ENCODE assay signal across 8 mouse cellular contexts in the genomic region with DNA sequence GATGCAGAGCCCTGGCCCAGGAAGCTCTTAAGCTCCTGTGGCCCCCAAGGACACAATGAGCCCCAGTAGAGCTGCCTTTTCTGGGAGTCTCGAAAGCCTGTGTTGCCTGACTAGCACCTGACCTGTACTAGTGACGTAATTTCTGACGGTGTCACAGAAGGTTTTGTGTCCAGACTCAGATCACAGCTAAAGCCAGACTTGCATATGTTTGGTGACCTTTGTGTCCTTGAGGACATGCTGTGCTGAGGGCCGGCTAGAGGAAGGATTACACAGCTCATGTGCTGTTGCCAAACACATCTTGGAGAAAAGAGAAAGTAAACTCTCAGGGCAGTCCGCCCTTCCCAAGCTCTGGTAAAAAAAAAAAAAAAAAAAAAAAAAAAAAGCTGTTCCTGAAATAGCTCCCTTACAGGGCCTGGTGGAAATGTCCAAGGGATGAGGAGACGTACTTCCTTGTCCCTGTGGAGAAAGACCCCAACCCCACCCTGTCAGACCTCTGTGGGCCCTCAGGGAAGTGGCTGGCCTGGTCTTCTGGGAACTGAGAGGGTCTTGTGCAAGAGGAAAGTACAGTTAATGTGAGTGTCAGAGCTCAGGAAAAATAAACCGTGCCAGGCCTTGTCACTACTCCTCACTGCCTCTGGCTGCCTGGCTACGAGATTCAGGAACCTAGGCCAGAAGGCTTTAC. TPM values are rescaled to one million over a fixed set of nuclear protein-coding genes. Genes with fewer than 3 reads are reported as not detected.
DNase-seq lines count a peak whose midpoint lies in the region; ATAC-seq lines count a peak whose summit lies in the region.

No protein-coding gene starts in this region.

- H3K36me3 ChIP-seq in midbrain, embryonic 10.5 days, result no peaks in the 10 kb centered on the region
- no peaks in the 10 kb centered on the region for H3K36me3 ChIP-seq in midbrain, embryonic 11.5 days (ENCODE audit: control insufficient read depth, insufficient read depth, low read length)
- no peaks in the 10 kb centered on the region for H3K36me3 ChIP-seq in intestine, embryonic 15.5 days

- ATAC-seq in midbrain, embryonic 11.5 days (ENCODE audit: low FRiP score), result no peak
- peak; percentile 50 for ATAC-seq in common myeloid progenitor, adult 5-6 weeks (replicated peaks; ENCODE audit: low read depth, poor library complexity, severe bottlenecking)
- peak; percentile 28; the same call in 1 of the 2 replicates for ATAC-seq in intestine, embryonic 15.5 days
- ATAC-seq in megakaryocyte progenitor cell, adult 5-6 weeks (replicated peaks; ENCODE audit: poor library complexity), result peak; percentile 77
- ATAC-seq in cerebellum, adult (ENCODE audit: insufficient number of reproducible peaks, low FRiP score, low TSS enrichment), result no peak

- no peaks in the 10 kb centered on the region for H3K27me3 ChIP-seq in midbrain, embryonic 10.5 days (ENCODE audit: low read depth, poor library complexity, severe bottlenecking)
- H3K27me3 ChIP-seq in midbrain, embryonic 11.5 days (ENCODE audit: control insufficient read depth, insufficient read depth, low read length), result no peaks in the 10 kb centered on the region
- H3K27me3 ChIP-seq in intestine, embryonic 15.5 days (replicated peaks), result no peaks in the 10 kb centered on the region

- H3K4me1 ChIP-seq in midbrain, embryonic 10.5 days, result peaks cover 10% of the 10 kb centered on the region
- H3K4me1 ChIP-seq in midbrain, embryonic 11.5 days (ENCODE audit: control insufficient read depth, insufficient read depth, low read length), result no peaks in the 10 kb centered on the region
- H3K4me1 ChIP-seq in intestine, embryonic 15.5 days (replicated peaks), result peaks cover 18% of the 10 kb centered on the region; the same call in 1 of the 2 replicates

- no peak overlapping the region for H3K4me2 ChIP-seq in midbrain, embryonic 11.5 days
- H3K4me2 ChIP-seq in intestine, embryonic 15.5 days (replicated peaks), result no peak overlapping the region

- 0 out of 2 replicates have a peak overlapping the region, but pooled peaks have one; percentile 20 for H3K27ac ChIP-seq in midbrain, embryonic 10.5 days (replicated peaks)
- H3K27ac ChIP-seq in midbrain, embryonic 11.5 days (ENCODE audit: low read depth, low read length), result no peak overlapping the region
- no peak overlapping the region for H3K27ac ChIP-seq in intestine, embryonic 15.5 days

- no peak for DNase-seq in midbrain, embryonic 10.5 days (ENCODE audit: low spot score)
- DNase-seq in midbrain, embryonic 11.5 days (ENCODE audit: low spot score, missing footprints), result no peak
- no peak for DNase-seq in spleen, postnatal 4 days (ENCODE audit: low spot score in 2 of 2)
- no peak for DNase-seq in thymus, postnatal 0 days (ENCODE audit: low spot score)

- H3K4me3 ChIP-seq in midbrain, embryonic 10.5 days, result no peak overlapping the region
- H3K4me3 ChIP-seq in midbrain, embryonic 11.5 days (ENCODE audit: low read depth, low read length), result no peak overlapping the region
- no peak overlapping the region for H3K4me3 ChIP-seq in intestine, embryonic 15.5 days (replicated peaks)

- no peak overlapping the region for H3K9ac ChIP-seq in midbrain, embryonic 11.5 days (ENCODE audit: low read length)
- no peak overlapping the region for H3K9ac ChIP-seq in intestine, embryonic 15.5 days

- 59% methylated on average over 8 of the region's 8 CpGs for WGBS in midbrain, embryonic 10.5 days
- 44% methylated on average over 8 of the region's 8 CpGs for WGBS in midbrain, embryonic 11.5 days
- WGBS in intestine, embryonic 15.5 days, result 47% methylated on average over 8 of the region's 8 CpGs

- no peaks in the 10 kb centered on the region for H3K9me3 ChIP-seq in midbrain, embryonic 10.5 days (replicated peaks)
- no peaks in the 10 kb centered on the region for H3K9me3 ChIP-seq in midbrain, embryonic 11.5 days (ENCODE audit: control insufficient read depth, low read length)
- H3K9me3 ChIP-seq in intestine, embryonic 15.5 days, result no peaks in the 10 kb centered on the region

RNA-seq across cellular contexts. Expression of gene Med9, which starts 45.8 kb away (rescaled TPM):
- polyA plus RNA-seq in midbrain, embryonic 10.5 days (2016; fragmentation: Nextera tagmentation; extraction: Ambion mirVana), result 51.2 and 55.9 TPM in 2 replicates
- 43.3 and 49.3 TPM in 2 replicates for polyA plus RNA-seq in midbrain, embryonic 11.5 days (2014; fragmentation: Nextera tagmentation; extraction: Ambion mirVana)
- 28.1 and 29.6 TPM in 2 replicates for total RNA-seq in common myeloid progenitor, adult 5-6 weeks (2017)
- 34.5 and 35.6 TPM in 2 replicates for polyA plus RNA-seq in intestine, embryonic 15.5 days (2015; fragmentation: Nextera tagmentation; extraction: Ambion mirVana)
- 19.1 and 19.8 TPM in 2 replicates for total RNA-seq in megakaryocyte progenitor cell, adult 5-6 weeks (2015)
- total RNA-seq in megakaryocyte progenitor cell, adult 5-6 weeks (2017), result 18.1 and 26.1 TPM in 2 replicates
- 38.1 and 38.6 TPM in 2 replicates for polyA plus RNA-seq in thymus, postnatal 0 days (2015; fragmentation: Nextera tagmentation; extraction: Ambion mirVana)

Comparison
In these comparisons a context has a peak if more than half of its experiments do, and no peak if none do; other contexts are left out.
1. ATAC-seq: peak in common myeloid progenitor, adult 5-6 weeks (single experiment), intestine, embryonic 15.5 days (single experiment) and megakaryocyte progenitor cell, adult 5-6 weeks (single experiment); none in midbrain, embryonic 11.5 days (single experiment) and cerebellum, adult (single experiment).